Mouse (Mus musculus): Measurements from ENCODE around the gene Fam20c.

- TF ChIP-seq ZC3H11A (IDR thresholded peaks at IDR 0.05; ENCODE audit: borderline replicate concordance, low read depth, low read length) (no peak), CHD2 (IDR thresholded peaks at IDR 0.05; ENCODE audit: low read depth, low read length) (no peak), MAFK (IDR thresholded peaks at IDR 0.05; ENCODE audit: insufficient read depth, low read depth, low read length) (no peak), HCFC1 (IDR thresholded peaks at IDR 0.05; ENCODE audit: borderline replicate concordance, insufficient read depth, low read length) (no peak), ZNF384 (IDR thresholded peaks at IDR 0.05; ENCODE audit: low read depth, low read length) (no peak)
These were observed 38.7 kb upstream of the Fam20c start for GRCm38 (mm10) chr5:138715561-138716095.

All from ES-E14 (cell line).